Mouse (Mus musculus) heart, embryonic 16.5 days (tissue): ENCODE measurements around the gene Gnaq. TPM values are rescaled to one million over a fixed set of nuclear protein-coding genes. Genes with fewer than 3 reads are reported as not detected.

Experiments
- ATAC-seq: fragments of 200-750 bp; cut with Nextera tagmentation; replicated peaks from 2 replicates; pipeline ENCODE4 v1.8.0; 2017; ENCODE audit warnings: moderate number of reproducible peaks; ENCODE audit not compliant: insufficient read depth, low FRiP score; ENCODE audit errors: extremely low read depth
- H3K27ac ChIP-seq: fragments of 300-500 bp; sonication (generic); 2 replicates; pipeline ENCODE4 v1.5.1; 2014; ENCODE audit warnings: mild to moderate bottlenecking, low read length, control low read depth, moderate library complexity
- H3K27me3 ChIP-seq: fragments of 300-500 bp; sonication (generic); 2 replicates; pipeline ENCODE4 v1.6.1; 2014; ENCODE audit warnings: low read length, mixed read lengths; ENCODE audit not compliant: control insufficient read depth, insufficient read depth
- H3K36me3 ChIP-seq: fragments of 300-500 bp; sonication (generic); 2 replicates; pipeline ENCODE4 v1.6.1; 2014; ENCODE audit not compliant: control insufficient read depth, insufficient read depth
- H3K4me1 ChIP-seq: fragments of 300-500 bp; sonication (generic); 2 replicates; pipeline ENCODE4 v1.6.1; 2014; ENCODE audit warnings: low read length, mixed read lengths; ENCODE audit not compliant: control insufficient read depth, insufficient read depth
- H3K4me2 ChIP-seq: fragments of 300-500 bp; sonication (generic); 2 replicates; pipeline ENCODE4 v1.6.1; 2014; ENCODE audit warnings: low read depth, mild to moderate bottlenecking, control low read depth, low read length
- H3K4me3 ChIP-seq: fragments of 300-500 bp; sonication (generic); 2 replicates; pipeline ENCODE4 v1.5.1; 2014; ENCODE audit warnings: mild to moderate bottlenecking, control low read depth, low read length
- H3K9ac ChIP-seq: fragments of 300-500 bp; sonication (generic); 2 replicates; pipeline ENCODE4 v1.6.1; 2014; ENCODE audit warnings: low read length, control low read depth
- H3K9me3 ChIP-seq: fragments of 300-500 bp; sonication (generic); replicated peaks from 2 replicates; pipeline ENCODE4 v1.6.1; 2016; ENCODE audit warnings: low read length; ENCODE audit not compliant: control insufficient read depth
- WGBS: fragments of 180-500 bp; shearing (Covaris S2); extraction: QIAGEN DNeasy Blood & Tissue Kit; methylation state at CpG from one replicate; pipeline ENCODE4 v1.1.7; 2014; 5-methylcytosine and 5-hydroxymethylcytosine counted together
- polyA plus RNA-seq: library from polyadenylated mRNA; unstranded; fragments of >200 nt; fragmentation: Nextera tagmentation; extraction: Ambion mirVana; gene quantifications from 2 replicates; pipeline ENCODE4 v1.2.1, GENCODE M21; 2015

The Gnaq gene
- polyA plus RNA-seq, 1 experiment from 2014 or later = 20.5 TPM

DNA sequence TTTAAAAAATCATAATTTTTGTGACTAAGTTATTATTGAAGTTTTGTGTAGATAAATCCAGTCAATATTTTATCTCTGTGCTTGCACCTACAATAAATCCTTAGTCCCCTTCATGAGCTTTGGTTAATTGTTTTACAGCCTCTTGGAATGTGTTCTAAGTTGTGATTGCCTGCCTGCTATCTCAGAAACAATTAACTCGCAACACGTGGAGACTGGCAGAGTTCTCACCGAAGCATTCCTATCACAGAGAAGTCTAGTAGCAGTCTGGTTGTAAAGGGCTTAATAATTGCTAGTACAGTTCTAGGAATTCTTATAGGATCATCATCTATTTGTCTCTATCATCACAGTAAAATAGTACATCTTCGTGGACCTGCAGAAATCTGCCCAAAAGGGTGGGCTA, 243.2 kb downstream of the Gnaq start:
- no peak overlapping the region for H3K4me3 ChIP-seq
- no peak overlapping the region for H3K4me2 ChIP-seq
- no peaks in the 10 kb centered on the region for H3K27me3 ChIP-seq
- no peaks in the 10 kb centered on the region for H3K9me3 ChIP-seq
- no peak overlapping the region for H3K27ac ChIP-seq
- no peaks in the 10 kb centered on the region for H3K36me3 ChIP-seq
- H3K9ac ChIP-seq = no peak overlapping the region
- H3K4me1 ChIP-seq = peaks cover 17% of the 10 kb centered on the region
- ATAC-seq = no peak
- WGBS = 52% methylated on average over 4 of the region's 4 CpGs

DNA sequence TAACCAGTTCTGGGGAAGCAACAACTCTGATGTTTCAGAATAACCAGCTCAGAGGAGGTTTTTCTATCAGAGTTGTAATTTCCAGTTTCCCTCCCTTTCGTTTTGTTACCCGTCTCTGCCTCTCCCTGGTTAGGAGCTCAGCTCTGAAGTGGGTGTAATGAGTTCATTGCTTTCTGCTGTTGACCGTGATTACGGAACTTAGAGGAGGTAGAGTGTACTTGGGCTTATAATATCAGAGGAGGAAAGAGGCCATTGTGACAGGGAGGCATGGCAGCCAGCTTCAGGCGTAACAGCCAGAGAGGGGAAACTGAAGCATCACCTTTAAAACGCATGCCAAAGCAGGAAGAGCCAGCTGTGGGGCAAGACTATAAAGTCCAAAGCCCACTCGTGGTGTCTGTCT, 245.9 kb downstream of the Gnaq start:
- no peak for ATAC-seq
- no peak overlapping the region for H3K9ac ChIP-seq
- peaks cover 4% of the 10 kb centered on the region for H3K4me1 ChIP-seq
- H3K4me3 ChIP-seq = no peak overlapping the region
- 74% methylated on average over 7 of the region's 7 CpGs for WGBS
- no peaks in the 10 kb centered on the region for H3K9me3 ChIP-seq
- no peak overlapping the region for H3K4me2 ChIP-seq
- no peaks in the 10 kb centered on the region for H3K36me3 ChIP-seq
- H3K27ac ChIP-seq = no peak overlapping the region
- H3K27me3 ChIP-seq = no peaks in the 10 kb centered on the region

DNA sequence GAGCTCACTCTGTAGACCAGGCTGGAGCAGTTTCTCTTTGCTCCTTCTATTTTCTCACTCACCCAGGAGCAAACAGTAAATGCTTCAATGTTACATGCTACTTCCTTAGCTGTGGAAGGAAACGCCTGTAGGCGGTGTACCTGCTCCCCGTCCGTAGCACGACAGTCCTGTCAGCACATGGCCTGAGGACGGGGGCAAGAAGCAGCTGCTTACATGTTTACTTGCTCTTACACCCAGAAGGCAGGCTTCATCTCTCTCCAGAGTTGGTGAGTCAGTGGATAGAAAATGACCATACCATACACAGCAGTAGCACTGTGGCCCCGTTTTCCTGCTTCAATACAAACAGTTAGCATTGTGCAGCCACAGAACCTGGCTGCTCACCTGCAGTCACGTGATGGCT, 247.1 kb downstream of the Gnaq start:
- no peaks in the 10 kb centered on the region for H3K9me3 ChIP-seq
- H3K9ac ChIP-seq = no peak overlapping the region
- 72% methylated on average over 8 of the region's 8 CpGs for WGBS
- H3K27me3 ChIP-seq = no peaks in the 10 kb centered on the region
- no peak for ATAC-seq
- H3K4me3 ChIP-seq = no peak overlapping the region
- no peak overlapping the region for H3K27ac ChIP-seq
- H3K36me3 ChIP-seq = peaks cover 3% of the 10 kb centered on the region; the same call in 1 of the 2 replicates
- 0 out of 2 replicates have a peak, but pooled peaks cover 2% of the 10 kb centered on the region for H3K4me1 ChIP-seq
- H3K4me2 ChIP-seq = no peak overlapping the region

DNA sequence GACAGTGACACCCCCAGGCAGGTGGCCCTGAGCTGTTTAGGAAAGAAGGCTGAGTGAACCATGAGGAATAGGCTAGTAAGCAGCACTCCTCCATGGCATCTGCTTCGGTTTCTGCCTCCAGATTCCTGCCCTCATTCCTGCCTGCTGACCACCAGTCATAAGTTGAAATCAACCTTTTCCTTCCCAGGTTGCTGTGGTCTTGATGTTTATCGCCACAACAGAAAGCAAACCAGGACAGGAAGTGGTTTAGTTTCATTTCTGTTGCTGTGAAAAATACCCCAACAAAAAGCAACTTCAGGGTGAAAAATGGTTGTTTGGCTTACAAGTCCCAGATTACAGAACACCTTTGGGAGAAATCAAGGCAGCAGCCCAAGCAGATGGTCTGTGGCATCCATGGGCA, 249.8 kb downstream of the Gnaq start:
- Histone ChIP-seq H3K4me3 (no peak overlapping the region), H3K4me2 (no peak overlapping the region), H3K9ac (no peak overlapping the region), H3K9me3 (no peaks in the 10 kb centered on the region), H3K27me3 (no peaks in the 10 kb centered on the region), H3K4me1 (no peaks in the 10 kb centered on the region), H3K36me3 (peaks cover 3% of the 10 kb centered on the region; the same call in 1 of the 2 replicates), H3K27ac (no peak overlapping the region)
- 82% methylated on average over 2 of the region's 2 CpGs for WGBS
- ATAC-seq = no peak

DNA sequence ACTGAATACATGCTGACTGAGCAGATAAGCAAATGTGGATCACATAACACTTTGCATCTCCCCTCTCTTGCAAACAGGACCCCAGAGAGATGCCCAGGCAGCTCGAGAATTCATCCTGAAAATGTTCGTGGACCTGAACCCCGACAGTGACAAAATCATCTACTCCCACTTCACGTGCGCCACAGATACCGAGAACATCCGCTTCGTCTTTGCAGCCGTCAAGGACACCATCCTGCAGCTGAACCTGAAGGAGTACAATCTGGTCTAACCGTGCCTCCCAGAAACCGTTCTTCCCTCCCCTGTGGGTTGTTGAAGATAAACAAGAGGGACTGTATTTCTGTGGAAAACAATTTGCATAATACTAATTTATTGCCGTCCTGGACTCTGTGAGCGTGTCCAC, 250.5 kb downstream of the Gnaq start:
- Histone ChIP-seq H3K4me2 (no peak overlapping the region), H3K27me3 (no peaks in the 10 kb centered on the region), H3K9ac (no peak overlapping the region), H3K4me1 (no peaks in the 10 kb centered on the region), H3K4me3 (no peak overlapping the region), H3K9me3 (no peaks in the 10 kb centered on the region), H3K36me3 (peaks cover 3% of the 10 kb centered on the region; the same call in 1 of the 2 replicates), H3K27ac (no peak overlapping the region)
- WGBS = 77% methylated on average over 13 of the region's 13 CpGs
- no peak for ATAC-seq

DNA sequence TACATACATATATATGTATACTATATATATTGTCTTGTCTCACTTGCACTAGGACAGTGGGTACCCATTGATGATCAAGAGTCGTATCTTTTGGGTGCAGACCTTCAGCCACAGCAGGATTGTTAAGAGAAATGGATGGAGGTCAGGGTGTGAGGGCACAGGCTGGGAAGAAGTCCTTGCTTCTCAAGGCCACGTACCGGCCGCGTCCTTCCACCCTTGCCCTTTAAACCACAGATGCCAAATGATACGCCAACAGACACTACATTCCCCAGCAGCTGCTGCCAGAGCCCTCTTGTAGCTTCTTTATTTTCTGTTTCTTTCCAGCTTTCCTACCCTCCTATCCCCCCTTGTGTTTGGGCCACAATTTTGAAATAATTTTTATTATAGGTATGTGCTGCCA, 251.5 kb downstream of the Gnaq start:
- ATAC-seq = no peak
- WGBS = 92% methylated on average over 6 of the region's 6 CpGs

DNA sequence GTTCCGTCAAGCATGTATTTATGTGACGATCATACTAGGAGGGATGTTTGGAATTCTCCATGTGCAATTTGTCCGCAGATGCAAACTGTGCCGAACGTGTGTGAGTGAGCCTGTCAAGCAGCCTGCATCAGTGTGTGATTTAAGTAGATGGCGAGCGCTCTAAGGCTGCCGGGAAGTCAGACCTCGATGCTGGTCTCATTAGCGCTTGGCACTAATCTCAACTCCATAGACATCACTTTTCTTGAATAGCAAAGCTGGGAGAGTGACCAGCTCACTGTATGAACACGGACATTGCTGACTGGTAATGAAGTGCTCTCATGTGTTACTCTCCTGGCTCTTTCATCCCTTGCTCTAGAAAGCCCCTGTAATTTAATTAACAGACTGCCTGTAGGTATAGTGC, 252.3 kb downstream of the Gnaq start:
- 69% methylated on average over 11 of the region's 11 CpGs for WGBS
- Histone ChIP-seq H3K4me2 (no peak overlapping the region), H3K4me1 (no peaks in the 10 kb centered on the region), H3K36me3 (peaks cover 3% of the 10 kb centered on the region; the same call in 1 of the 2 replicates), H3K9me3 (no peaks in the 10 kb centered on the region), H3K4me3 (no peak overlapping the region), H3K9ac (no peak overlapping the region), H3K27me3 (no peaks in the 10 kb centered on the region), H3K27ac (no peak overlapping the region)
- no peak for ATAC-seq

More for the DNA sequence above, 251.5 kb downstream of the Gnaq start:
- H3K4me1 ChIP-seq = no peaks in the 10 kb centered on the region
- no peak overlapping the region for H3K27ac ChIP-seq
- no peak overlapping the region for H3K4me2 ChIP-seq
- no peak overlapping the region for H3K4me3 ChIP-seq
- H3K36me3 ChIP-seq = peaks cover 3% of the 10 kb centered on the region; the same call in 1 of the 2 replicates
- H3K27me3 ChIP-seq = no peaks in the 10 kb centered on the region
- no peaks in the 10 kb centered on the region for H3K9me3 ChIP-seq
- no peak overlapping the region for H3K9ac ChIP-seq

DNA sequence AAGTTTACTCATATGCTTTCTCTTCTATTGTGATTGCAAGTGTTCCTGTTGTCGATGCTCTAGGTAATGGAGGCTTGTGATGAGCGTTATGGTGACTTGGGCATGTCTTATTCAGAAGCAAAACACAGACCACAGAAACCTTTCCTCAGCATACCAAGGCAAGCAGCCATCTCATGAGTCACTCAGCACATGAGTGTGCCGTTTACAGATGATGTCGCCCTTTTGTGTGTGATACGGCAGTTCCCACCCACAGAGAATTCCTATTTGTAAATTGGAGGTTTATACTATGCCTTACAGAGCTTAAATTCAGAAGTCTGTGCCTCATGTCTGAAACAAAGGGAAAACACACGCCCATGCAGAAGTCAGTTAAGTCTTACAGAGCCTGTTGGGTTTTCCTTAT, 253.9 kb downstream of the Gnaq start:
- Histone ChIP-seq H3K4me1 (no peaks in the 10 kb centered on the region), H3K36me3 (peaks cover 3% of the 10 kb centered on the region; the same call in 1 of the 2 replicates), H3K4me2 (no peak overlapping the region), H3K27ac (no peak overlapping the region), H3K27me3 (no peaks in the 10 kb centered on the region), H3K4me3 (no peak overlapping the region), H3K9ac (no peak overlapping the region), H3K9me3 (no peaks in the 10 kb centered on the region)
- no peak for ATAC-seq
- 63% methylated on average over 6 of the region's 6 CpGs for WGBS

DNA sequence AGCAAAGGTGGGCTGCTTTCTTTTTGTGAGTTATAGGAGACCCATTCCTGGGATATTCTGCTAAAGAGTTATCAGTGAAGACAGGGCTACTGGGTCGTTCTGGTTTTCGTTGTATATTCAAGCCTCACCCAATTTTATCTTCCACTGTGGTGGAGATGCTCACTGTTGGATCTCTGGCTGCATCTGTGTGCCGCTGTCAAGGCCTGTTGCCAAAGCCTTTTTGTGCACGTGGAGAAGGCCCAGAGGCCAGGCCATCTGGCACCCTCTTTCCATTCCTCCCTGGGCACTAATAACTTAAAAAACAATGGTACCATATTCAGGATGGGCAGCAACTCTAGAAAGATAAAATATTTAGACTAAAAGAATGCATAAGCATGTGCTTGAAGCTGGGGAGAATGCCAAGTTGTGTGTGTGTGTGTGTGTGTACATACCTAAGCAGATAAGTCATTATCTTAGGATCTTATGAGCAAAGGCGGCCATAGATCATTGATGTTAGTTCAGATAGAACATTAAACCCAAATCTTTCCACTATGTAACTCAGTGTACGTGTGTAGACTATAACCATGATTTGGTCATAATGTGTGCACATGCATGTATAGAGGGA, 257.7 kb downstream of the Gnaq start:
- Histone ChIP-seq H3K9ac (no peak overlapping the region), H3K4me1 (no peaks in the 10 kb centered on the region), H3K36me3 (no peaks in the 10 kb centered on the region), H3K4me2 (no peak overlapping the region), H3K4me3 (no peak overlapping the region), H3K27me3 (no peaks in the 10 kb centered on the region), H3K9me3 (no peaks in the 10 kb centered on the region), H3K27ac (no peak overlapping the region)
- 82% methylated on average over 6 of the region's 6 CpGs for WGBS
- no peak for ATAC-seq
